Mouse (Mus musculus): Measurements from ENCODE around the gene Clip3.

GRCm38 (mm10) chr7:30321539-30322284, 30.2 kb downstream of the Clip3 start, which contains the start of gene E130208F15Rik:
- TF ChIP-seq CTCF (IDR thresholded peaks at IDR 0.05; ENCODE audit: low read depth) (no peak), EP300 (optimal IDR thresholded peaks at IDR 0.05) (no peak)
